Mouse (Mus musculus) MEL (cell line): ENCODE data around the gene Pccb. TPM values are rescaled to one million over a fixed set of nuclear protein-coding genes. Genes with fewer than 3 reads are reported as not detected.

ENCODE experiments used
- DNase-seq: peaks from one replicate; pipeline ENCODE4 v3.0.0; 2011; ENCODE audit warnings: low read depth, low spot score
- H3K27ac ChIP-seq: 2 replicates; pipeline ENCODE4 v1.5.1; 2012; ENCODE audit warnings: low read depth, mild to moderate bottlenecking, control low read depth, low read length, moderate library complexity; ENCODE audit not compliant: control insufficient read depth
- H3K27me3 ChIP-seq, 2 experiments: fragments of 150-350 bp in 1 of 2; sonication (generic) in 1 of 2; 2 replicates each; pipeline ENCODE4 v1.6.1; 2012; ENCODE audit warnings: low read length in 2 of 2, mild to moderate bottlenecking in 2 of 2, improper control_type of control experiment in 1 of 2, moderate library complexity in 1 of 2; ENCODE audit not compliant: insufficient read depth in 2 of 2, control insufficient read depth in 1 of 2
- H3K36me3 ChIP-seq, 2 experiments: 2 replicates each; pipeline ENCODE4 v1.6.1; 2012 to 2014; ENCODE audit warnings: low read length in 2 of 2, improper control_type of control experiment in 1 of 2, inconsistent platforms in 1 of 2, mild to moderate bottlenecking in 1 of 2; ENCODE audit not compliant: insufficient read depth in 2 of 2, control insufficient read depth in 1 of 2
- H3K4me1 ChIP-seq, 2 experiments: fragments of 150-350 bp in 1 of 2; sonication (generic) in 1 of 2; 2 replicates each; pipeline ENCODE4 v1.6.1; 2012; ENCODE audit warnings: low read length in 2 of 2, improper control_type of control experiment in 1 of 2, mild to moderate bottlenecking in 1 of 2; ENCODE audit not compliant: insufficient read depth in 2 of 2, control insufficient read depth in 1 of 2
- H3K4me3 ChIP-seq, 2 experiments: fragments of 150-350 bp in 1 of 2; sonication (generic) in 1 of 2; 2 replicates each; pipeline ENCODE4 v1.5.1; 2012; ENCODE audit warnings: low read depth in 2 of 2, low read length in 2 of 2, mild to moderate bottlenecking in 2 of 2, moderate library complexity in 2 of 2, control low read depth in 1 of 2, improper control_type of control experiment in 1 of 2; ENCODE audit not compliant: control insufficient read depth in 1 of 2, insufficient read depth in 1 of 2
- H3K79me2 ChIP-seq: 2 replicates; pipeline ENCODE4 v1.6.1; 2012; ENCODE audit warnings: mild to moderate bottlenecking, low read length, moderate library complexity; ENCODE audit not compliant: control insufficient read depth, poor library complexity, insufficient read depth
- H3K9ac ChIP-seq: 2 replicates; pipeline ENCODE4 v1.6.1; 2012; ENCODE audit warnings: low read depth, mild to moderate bottlenecking, control low read depth, low read length, moderate library complexity; ENCODE audit not compliant: control insufficient read depth, poor library complexity, severe bottlenecking
- H3K9me3 ChIP-seq: fragments of 150-350 bp; sonication (generic); replicated peaks from 2 replicates; pipeline ENCODE4 v1.6.1; 2012; ENCODE audit warnings: mild to moderate bottlenecking, low read length, improper control_type of control experiment, moderate library complexity; ENCODE audit not compliant: insufficient read depth
- BHLHE40 ChIP-seq: IDR thresholded peaks from 2 replicates; pipeline ENCODE4 v1.6.1; 2012; ENCODE audit warnings: low read depth, mild to moderate bottlenecking, inconsistent platforms, low read length, improper control_type of control experiment, borderline replicate concordance
- CHD1 ChIP-seq: IDR thresholded peaks from 2 replicates; pipeline ENCODE4 v1.6.1; 2012; ENCODE audit warnings: low read depth, mild to moderate bottlenecking, inconsistent platforms, low read length, improper control_type of control experiment
- CHD2 ChIP-seq: IDR thresholded peaks from 2 replicates; pipeline ENCODE4 v1.6.1; 2011; ENCODE audit warnings: low read length, improper control_type of control experiment
- CTCF ChIP-seq, 3 experiments: IDR thresholded peaks in 2 of 3; conservative IDR thresholded peaks in 1 of 3; 2 replicates each; pipeline ENCODE4 v1.5.1; 2011 to 2012; ENCODE audit warnings: low read length in 3 of 3, low read depth in 2 of 3, mild to moderate bottlenecking in 2 of 3, improper control_type of control experiment in 1 of 3, inconsistent platforms in 1 of 3, mixed read lengths in 1 of 3, moderate library complexity in 1 of 3; ENCODE audit not compliant: control insufficient read depth in 1 of 3, insufficient read depth in 1 of 3, poor library complexity in 1 of 3, severe bottlenecking in 1 of 3
- E2F4 ChIP-seq: IDR thresholded peaks from 2 replicates; pipeline ENCODE4 v1.6.1; 2011; ENCODE audit warnings: low read depth, low read length, improper control_type of control experiment, borderline replicate concordance
- ELF1 ChIP-seq: IDR thresholded peaks from 2 replicates; pipeline ENCODE4 v1.6.1; 2014; ENCODE audit warnings: low read depth, mild to moderate bottlenecking, inconsistent platforms, low read length, improper control_type of control experiment, moderate library complexity
- EP300 ChIP-seq, 2 experiments: IDR thresholded peaks; 2 replicates each; pipeline ENCODE4 v1.6.1; 2011; ENCODE audit warnings: improper control_type of control experiment in 2 of 2, low read length in 2 of 2, low read depth in 1 of 2, mild to moderate bottlenecking in 1 of 2
- ETS1 ChIP-seq: IDR thresholded peaks from 2 replicates; pipeline ENCODE4 v1.6.1; 2012; ENCODE audit warnings: low read depth, mild to moderate bottlenecking, inconsistent platforms, low read length, improper control_type of control experiment, moderate library complexity
- GABPA ChIP-seq: IDR thresholded peaks from 2 replicates; pipeline ENCODE4 v1.6.1; 2012; ENCODE audit warnings: low read depth, mild to moderate bottlenecking, inconsistent platforms, low read length, improper control_type of control experiment, moderate library complexity
- GATA1 ChIP-seq: IDR thresholded peaks from 2 replicates; pipeline ENCODE4 v1.6.1; 2011; ENCODE audit warnings: low read depth, low read length, improper control_type of control experiment
- KAT2A ChIP-seq: conservative IDR thresholded peaks from 2 replicates; pipeline ENCODE4 v1.6.1; 2012; ENCODE audit warnings: low read depth, low read length, improper control_type of control experiment, inconsistent platforms
- MAX ChIP-seq: IDR thresholded peaks from 2 replicates; pipeline ENCODE4 v1.6.1; 2011; ENCODE audit warnings: low read length, improper control_type of control experiment
- MAZ ChIP-seq: IDR thresholded peaks from 2 replicates; pipeline ENCODE4 v1.6.1; 2012; ENCODE audit warnings: low read depth, mild to moderate bottlenecking, inconsistent platforms, low read length, improper control_type of control experiment
- MEF2A ChIP-seq: IDR thresholded peaks from 2 replicates; pipeline ENCODE4 v1.6.1; 2014; ENCODE audit warnings: low read depth, mild to moderate bottlenecking, inconsistent platforms, low read length, improper control_type of control experiment; ENCODE audit not compliant: poor library complexity, insufficient replicate concordance, severe bottlenecking; ENCODE audit errors: extremely low read depth
- MXI1 ChIP-seq: IDR thresholded peaks from 2 replicates; pipeline ENCODE4 v1.6.1; 2011; ENCODE audit warnings: mild to moderate bottlenecking, low read depth, low read length, improper control_type of control experiment
- MYB ChIP-seq: IDR thresholded peaks from 2 replicates; pipeline ENCODE4 v1.6.1; 2011; ENCODE audit warnings: mild to moderate bottlenecking, low read depth, low read length, improper control_type of control experiment
- NELFE ChIP-seq: IDR thresholded peaks from 2 replicates; pipeline ENCODE4 v1.6.1; 2011; ENCODE audit warnings: low read depth, low read length, improper control_type of control experiment
- NRF1 ChIP-seq: IDR thresholded peaks from 2 replicates; pipeline ENCODE4 v1.6.1; 2014; ENCODE audit warnings: low read depth, mild to moderate bottlenecking, inconsistent platforms, low read length, improper control_type of control experiment, moderate library complexity; ENCODE audit not compliant: poor library complexity, insufficient read depth, severe bottlenecking
- POLR2A ChIP-seq, 2 experiments: IDR thresholded peaks; 2 replicates each; pipeline ENCODE4 v1.6.1; 2011 to 2012; ENCODE audit warnings: low read length in 2 of 2, mild to moderate bottlenecking in 2 of 2, control low read depth in 1 of 2, improper control_type of control experiment in 1 of 2, low read depth in 1 of 2, moderate library complexity in 1 of 2; ENCODE audit not compliant: control insufficient read depth in 1 of 2, insufficient read depth in 1 of 2, poor library complexity in 1 of 2
- POLR2AphosphoS2 ChIP-seq: IDR thresholded peaks from 2 replicates; pipeline ENCODE4 v1.6.1; 2011; ENCODE audit warnings: low read length, improper control_type of control experiment
- POLR2AphosphoS5 ChIP-seq: IDR thresholded peaks from 2 replicates; pipeline ENCODE4 v1.6.1; 2012; ENCODE audit warnings: low read depth, borderline replicate concordance, mild to moderate bottlenecking, inconsistent platforms, low read length, moderate library complexity, mixed read lengths
- RCOR1 ChIP-seq: IDR thresholded peaks from 2 replicates; pipeline ENCODE4 v1.6.1; 2012; ENCODE audit warnings: low read depth, mild to moderate bottlenecking, inconsistent platforms, low read length, improper control_type of control experiment
- SIN3A ChIP-seq: IDR thresholded peaks from 2 replicates; pipeline ENCODE4 v1.6.1; 2012; ENCODE audit warnings: low read length, improper control_type of control experiment, inconsistent platforms
- TAL1 ChIP-seq: IDR thresholded peaks from 2 replicates; pipeline ENCODE4 v1.6.1; 2012; ENCODE audit warnings: mild to moderate bottlenecking, inconsistent platforms, low read length, moderate library complexity, mixed read lengths
- TBP ChIP-seq: IDR thresholded peaks from 2 replicates; pipeline ENCODE4 v1.8.0; 2011; ENCODE audit warnings: low read depth, low read length, improper control_type of control experiment
- TCF12 ChIP-seq: IDR thresholded peaks from 2 replicates; pipeline ENCODE4 v1.6.1; 2014; ENCODE audit warnings: low read depth, mild to moderate bottlenecking, inconsistent platforms, low read length, improper control_type of control experiment, moderate library complexity
- UBTF ChIP-seq: IDR thresholded peaks from 2 replicates; pipeline ENCODE4 v1.6.1; 2012; ENCODE audit warnings: low read depth, mild to moderate bottlenecking, inconsistent platforms, low read length, improper control_type of control experiment, moderate library complexity, borderline replicate concordance; ENCODE audit not compliant: insufficient read depth
- USF1 ChIP-seq: IDR thresholded peaks from 2 replicates; pipeline ENCODE4 v1.6.1; 2014; ENCODE audit warnings: low read depth, mild to moderate bottlenecking, inconsistent platforms, low read length, improper control_type of control experiment, moderate library complexity
- USF2 ChIP-seq, 2 experiments: IDR thresholded peaks; 2 replicates each; pipeline ENCODE4 v1.6.1; 2011 to 2012; ENCODE audit warnings: improper control_type of control experiment in 2 of 2, low read length in 2 of 2, borderline replicate concordance in 1 of 2, inconsistent platforms in 1 of 2, low read depth in 1 of 2, mild to moderate bottlenecking in 1 of 2; ENCODE audit not compliant: insufficient read depth in 1 of 2
- ZC3H11A ChIP-seq: IDR thresholded peaks from 2 replicates; pipeline ENCODE4 v1.6.1; 2012; ENCODE audit warnings: low read depth, mild to moderate bottlenecking, inconsistent platforms, low read length, improper control_type of control experiment
- ZKSCAN1 ChIP-seq: IDR thresholded peaks from 2 replicates; pipeline ENCODE4 v1.6.1; 2012; ENCODE audit warnings: low read depth, mild to moderate bottlenecking, inconsistent platforms, low read length, improper control_type of control experiment, moderate library complexity
- ZMIZ1 ChIP-seq: IDR thresholded peaks from 2 replicates; pipeline ENCODE4 v1.6.1; 2012; ENCODE audit warnings: low read depth, mild to moderate bottlenecking, inconsistent platforms, low read length, improper control_type of control experiment, moderate library complexity
- ZNF384 ChIP-seq: IDR thresholded peaks from 2 replicates; pipeline ENCODE4 v1.6.1; 2012; ENCODE audit warnings: low read depth, mild to moderate bottlenecking, inconsistent platforms, low read length, improper control_type of control experiment
- polyA plus RNA-seq, 2 experiments: library from polyadenylated mRNA; stranded (reverse) in 1 of 2; unstranded in 1 of 2; fragments of >175 nt in 1 of 2; fragments of >200 nt in 1 of 2; gene quantifications; 2 replicates each; pipeline versions ENCODE4 v1.2.1 to v1.2.4; 2012; ENCODE audit warnings: low replicate concordance in 2 of 2, low read depth in 1 of 2; ENCODE audit not compliant: insufficient read length in 2 of 2, insufficient read depth in 1 of 2, missing spikeins in 1 of 2
- total RNA-seq: library from RNA; depleted of rRNA; stranded (reverse); fragments of 300-350 nt; gene quantifications from 2 replicates; pipeline ENCODE4 v1.2.3, GENCODE M21; 2012

Gene Pccb
- total and polyA plus RNA-seq, 3 experiments = 13.2 to 21.1 TPM; not detected in 1

DNA sequence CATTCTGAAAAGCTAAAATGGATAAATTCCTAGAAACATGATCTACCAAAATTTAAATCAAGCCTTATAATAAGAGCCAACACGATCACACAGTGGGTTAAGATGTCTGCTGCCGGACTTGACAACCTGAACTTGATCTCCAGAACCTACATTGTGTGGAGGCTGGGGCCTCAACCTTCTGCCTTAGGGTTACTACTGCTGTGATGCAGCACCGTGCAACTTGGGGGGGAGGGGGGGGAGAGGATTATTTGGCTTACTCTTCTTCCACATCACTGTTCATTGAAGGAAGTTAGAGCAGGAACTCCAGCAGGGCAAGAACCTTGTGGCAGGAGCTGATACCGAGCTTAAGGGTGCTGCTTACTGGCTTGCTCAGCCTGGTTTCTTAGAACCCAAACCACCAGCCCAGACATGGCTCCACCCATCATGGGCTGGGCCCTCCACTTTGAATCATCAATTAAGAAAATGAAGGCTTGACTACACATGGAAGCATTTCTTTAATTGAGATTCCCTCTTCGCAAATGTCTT, 71.7 kb downstream of the Pccb start (continued):
- TF ChIP-seq TBP = no peak; the same call in 1 of the 2 replicates
- no peak for TF ChIP-seq CHD1
- 0 out of 2 replicates have a peak, but pooled peaks have one; percentile 25 for TF ChIP-seq MAX
- peak; percentile 44; the same call in 1 of the 2 replicates for TF ChIP-seq MYB
- TF ChIP-seq POLR2AphosphoS5 = no peak
- TF ChIP-seq CTCF (IDR thresholded peaks at IDR 0.05 in 2 of 3, conservative IDR thresholded peaks at IDR 0.05 in 1 of 3; ENCODE audit: control insufficient read depth in 1 of 3, insufficient read depth in 1 of 3, low read depth in 2 of 3, low read length in 3 of 3, poor library complexity in 1 of 3, severe bottlenecking in 1 of 3) = no peak

DNA sequence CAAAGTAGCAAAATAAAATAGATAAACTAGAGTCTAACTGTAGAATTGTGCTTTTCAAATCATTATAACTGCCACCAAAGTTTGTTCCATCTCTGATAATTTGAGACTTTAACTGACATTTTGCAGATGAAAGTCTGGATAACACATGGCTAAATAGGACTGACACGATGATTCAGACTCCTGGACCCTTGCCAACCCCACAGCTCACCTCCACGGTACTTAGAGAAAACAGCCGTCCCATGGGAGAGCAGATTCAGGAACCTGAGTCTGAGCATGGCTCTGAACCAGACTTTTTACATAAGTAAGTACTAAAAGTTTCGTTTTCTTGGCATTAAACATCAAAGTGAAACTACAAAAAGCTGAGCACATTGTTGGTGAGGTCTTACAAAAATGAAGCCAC, 83.2 kb downstream of the Pccb start:
- Histone ChIP-seq H3K27ac (peak overlapping the region; percentile 96), H3K79me2 (no peaks in the 10 kb centered on the region), H3K4me1 (peaks cover 6 to 28% of the 10 kb centered on the region in 2 experiments; a peak in 3 of 4 replicates), H3K9ac (peak overlapping the region; percentile 53), H3K36me3 (peaks cover 11 to 33% of the 10 kb centered on the region in 2 experiments), H3K27me3 (no peaks in the 10 kb centered on the region), H3K9me3 (no peaks in the 10 kb centered on the region), H3K4me3 (peak overlapping the region; percentile 27 to 36; a peak in 3 of 4 replicates)
- DNase-seq = peak; percentile 94
- TF ChIP-seq TAL1 (no peak), ELF1 (no peak), POLR2AphosphoS5 (no peak), MYB (peak; percentile 96), EP300 (IDR thresholded peaks at IDR 0.05; ENCODE audit: low read depth in 1 of 2, low read length in 2 of 2) (peak; percentile 93 to 95), KAT2A (no peak), USF2 (IDR thresholded peaks at IDR 0.05; ENCODE audit: borderline replicate concordance in 1 of 2, insufficient read depth in 1 of 2, low read depth in 1 of 2, low read length in 2 of 2) (no peak), MXI1 (peak; percentile 69), MEF2A (no peak), CHD2 (no peak), TBP (no peak), MAZ (no peak), GATA1 (peak; percentile 88), MAX (peak; percentile 68), USF1 (no peak), SIN3A (peak; percentile 82), ZNF384 (0 out of 2 replicates have a peak, but pooled peaks have one; percentile 7), E2F4 (no peak), POLR2A (IDR thresholded peaks at IDR 0.05; ENCODE audit: control insufficient read depth in 1 of 2, insufficient read depth in 1 of 2, low read depth in 1 of 2, low read length in 2 of 2, poor library complexity in 1 of 2) (no peak), ZKSCAN1 (no peak), ZC3H11A (no peak), TCF12 (peak; percentile 79), RCOR1 (peak; percentile 60), NRF1 (no peak), NELFE (no peak; the same call in 1 of the 2 replicates), CTCF (IDR thresholded peaks at IDR 0.05 in 2 of 3, conservative IDR thresholded peaks at IDR 0.05 in 1 of 3; ENCODE audit: control insufficient read depth in 1 of 3, insufficient read depth in 1 of 3, low read depth in 2 of 3, low read length in 3 of 3, poor library complexity in 1 of 3, severe bottlenecking in 1 of 3) (no peak), ZMIZ1 (no peak), BHLHE40 (no peak), POLR2AphosphoS2 (0 out of 2 replicates have a peak, but pooled peaks have one; percentile 31), UBTF (no peak), GABPA (no peak), ETS1 (peak; percentile 93)
